Mouse (Mus musculus) forebrain, embryonic 10.5 days (tissue): Measurements from ENCODE around the gene Arid4a. TPM values are rescaled to one million over a fixed set of nuclear protein-coding genes. Genes with fewer than 3 reads are reported as not detected.
A peak's percentile ranks its signal among the peaks of the same experiment; 100 is the strongest.

Experiments used
- DNase-seq: peaks from one replicate; pipeline ENCODE4 v3.0.0-alpha.2; 2017; ENCODE audit warnings: low spot score; ENCODE audit errors: extremely low spot score
- H3K27ac ChIP-seq: fragments of 300-500 bp; sonication (generic); 2 replicates; pipeline ENCODE4 v1.5.1; 2016; ENCODE audit warnings: mild to moderate bottlenecking
- H3K27me3 ChIP-seq: fragments of 300-500 bp; sonication (generic); 2 replicates; pipeline ENCODE4 v1.6.1; 2016; ENCODE audit warnings: mild to moderate bottlenecking; ENCODE audit not compliant: poor library complexity, severe bottlenecking
- H3K36me3 ChIP-seq: fragments of 300-500 bp; sonication (generic); replicated peaks from 2 replicates; pipeline ENCODE4 v1.6.1; 2016; ENCODE audit warnings: mild to moderate bottlenecking, moderate library complexity
- H3K4me1 ChIP-seq: fragments of 300-500 bp; sonication (generic); 2 replicates; pipeline ENCODE4 v1.6.1; 2016
- H3K4me3 ChIP-seq: fragments of 300-500 bp; sonication (generic); 2 replicates; pipeline ENCODE4 v1.5.1; 2016; ENCODE audit warnings: mild to moderate bottlenecking, moderate library complexity
- H3K9me3 ChIP-seq: fragments of 300-500 bp; sonication (generic); 2 replicates; pipeline ENCODE4 v1.6.1; 2016; ENCODE audit warnings: mild to moderate bottlenecking, moderate library complexity
- WGBS: fragments of 180-500 bp; shearing (Covaris S2); methylation state at CpG from one replicate; pipeline ENCODE4 v1.1.7; 2016; 5-methylcytosine and 5-hydroxymethylcytosine counted together
- polyA plus RNA-seq: library from polyadenylated mRNA; unstranded; fragments of >200 nt; fragmentation: Nextera tagmentation; extraction: Ambion mirVana; gene quantifications from 2 replicates; pipeline ENCODE4 v1.2.1, GENCODE M21; 2016

Arid4a gene
- polyA plus RNA-seq, 1 experiment from 2014 or later: 28.3 TPM

DNA sequence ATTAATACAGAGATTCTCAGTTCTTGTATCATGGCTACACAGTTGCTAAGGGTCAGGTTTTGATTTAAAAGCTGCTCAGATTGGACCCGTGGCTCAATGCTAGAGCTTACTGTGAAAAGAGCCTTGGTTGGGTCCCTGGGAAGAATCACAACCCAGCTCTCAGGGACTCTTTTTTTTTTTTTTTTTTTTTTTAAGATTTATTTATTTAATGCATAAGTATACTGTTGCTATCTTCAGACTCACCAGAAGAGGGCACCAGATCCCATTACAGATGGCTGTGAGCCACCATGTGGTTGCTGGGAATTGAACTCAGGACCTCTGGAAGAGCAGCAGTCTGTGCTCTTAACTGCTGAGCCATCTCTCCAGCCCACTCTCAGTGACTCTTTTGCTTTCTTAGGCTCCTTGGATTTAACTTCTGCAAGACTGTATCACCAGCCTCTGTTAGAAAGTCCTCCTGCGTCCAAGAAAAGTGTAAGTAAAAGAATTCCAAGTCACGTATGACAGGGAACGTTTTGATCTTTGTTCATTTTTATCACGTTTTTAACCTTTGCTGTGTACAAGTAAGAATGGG, 123.6 kb downstream of the Arid4a start:
- Histone ChIP-seq H3K4me1 (peaks cover 32% of the 10 kb centered on the region), H3K27me3 (no peaks in the 10 kb centered on the region), H3K27ac (no peak overlapping the region), H3K4me3 (peak overlapping the region; percentile 98), H3K9me3 (no peaks in the 10 kb centered on the region), H3K36me3 (peaks cover 50% of the 10 kb centered on the region)
- DNase-seq: no peak
- 77% methylated on average over 5 of the region's 5 CpGs for WGBS

DNA sequence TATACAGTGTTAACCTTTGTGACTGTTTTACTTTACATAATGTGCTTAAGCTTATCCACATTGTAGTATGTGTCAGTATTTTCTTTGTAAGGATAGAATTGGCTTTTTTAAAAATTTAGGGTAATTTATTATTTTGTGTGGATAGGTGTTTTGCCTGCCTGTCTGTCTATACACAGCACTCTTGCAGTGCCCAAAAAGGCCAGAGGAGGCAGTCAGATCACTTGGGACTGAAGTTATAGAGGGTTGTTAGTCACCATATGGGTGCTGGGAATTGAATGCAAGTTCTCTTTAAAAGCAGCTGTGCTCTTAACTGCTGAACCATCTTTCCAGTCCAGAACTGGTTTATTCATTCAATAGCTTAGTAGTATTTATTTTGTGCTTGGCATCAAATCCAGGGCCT, 125.4 kb downstream of the Arid4a start:
- Histone ChIP-seq H3K4me1 (peaks cover 16% of the 10 kb centered on the region), H3K36me3 (peaks cover 69% of the 10 kb centered on the region), H3K27ac (no peak overlapping the region), H3K4me3 (no peak overlapping the region), H3K9me3 (no peaks in the 10 kb centered on the region), H3K27me3 (no peaks in the 10 kb centered on the region)
- no peak for DNase-seq

DNA sequence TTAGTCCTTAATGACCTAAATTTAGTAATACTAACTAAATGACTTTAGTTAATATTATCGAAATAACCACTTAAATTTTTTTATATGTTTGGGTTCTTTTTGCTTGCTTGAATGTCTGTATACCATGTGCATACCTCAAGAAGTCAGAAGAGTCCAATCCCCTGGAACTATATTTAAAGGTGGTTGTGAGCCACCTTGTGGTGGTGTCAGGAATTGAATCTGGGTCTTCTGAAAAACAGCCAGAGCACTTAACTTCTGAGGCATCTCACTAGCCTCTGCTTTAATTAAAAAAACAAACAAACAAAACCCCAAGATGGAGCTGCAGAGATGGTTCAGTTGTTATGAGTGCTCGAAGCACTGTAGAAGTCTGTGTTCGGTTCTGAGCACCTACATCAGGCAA, 131.9 kb downstream of the Arid4a start:
- H3K27me3 ChIP-seq: no peaks in the 10 kb centered on the region
- H3K4me3 ChIP-seq: no peak overlapping the region
- H3K36me3 ChIP-seq: peaks cover 98% of the 10 kb centered on the region
- no peak overlapping the region for H3K27ac ChIP-seq
- no peak for DNase-seq
- 85% methylated on average over 3 of the region's 3 CpGs for WGBS
- H3K9me3 ChIP-seq: no peaks in the 10 kb centered on the region
- no peaks in the 10 kb centered on the region for H3K4me1 ChIP-seq

Other genes starting within 250 kb of the Arid4a start
- gene Frmd6, start 190.5 kb upstream of the Arid4a start, polyA plus RNA-seq: 25.1 and 27.8 TPM in 2 replicates
- gene Actr10, start 78.1 kb upstream of the Arid4a start, polyA plus RNA-seq: 217 and 218 TPM in 2 replicates
- 659 and 664 TPM in 2 replicates for gene Psma3, start 41.4 kb upstream of the Arid4a start, polyA plus RNA-seq
- gene Tomm20l, start 95.4 kb downstream of the Arid4a start, polyA plus RNA-seq: not detected in 2 replicates
- 82.4 and 86.8 TPM in 2 replicates for gene Timm9, start 120.7 kb downstream of the Arid4a start, polyA plus RNA-seq
- 17.5 and 18.5 TPM in 2 replicates for gene 2700049A03Rik, start 120.9 kb downstream of the Arid4a start, polyA plus RNA-seq